Mouse (Mus musculus): ENCODE measurements around the gene Msln.

DNA sequence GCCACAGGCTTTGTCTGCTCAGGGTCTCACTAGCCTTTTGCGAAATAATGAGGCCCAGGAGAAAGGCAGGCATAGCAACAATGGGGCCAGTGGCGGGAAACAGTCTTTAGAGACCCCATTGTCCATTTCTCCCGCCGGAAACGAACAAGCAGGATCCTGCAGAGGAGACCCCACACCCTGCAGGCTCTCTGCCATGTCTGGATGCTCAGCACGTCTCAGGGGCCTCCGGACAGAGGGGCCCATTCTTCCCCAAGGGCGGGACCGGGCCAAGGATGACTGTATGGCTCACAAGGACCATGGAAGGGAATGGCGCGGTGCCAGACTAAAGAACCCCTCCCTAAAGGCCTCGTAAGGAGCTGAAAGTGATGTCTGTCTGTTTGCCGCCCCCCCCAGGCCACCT lies 40.0 kb upstream of the Msln start:
- no peak for TF ChIP-seq POLR2A (IDR thresholded peaks at IDR 0.05; ENCODE audit: insufficient read depth, low read length)
- TF ChIP-seq CTCF (IDR thresholded peaks at IDR 0.05; ENCODE audit: low read depth, low read length), result no peak
